Mouse (Mus musculus) NIH3T3 (cell line): ENCODE measurements around the gene Gm17093.
"Not testable (repeated sequence)": the region's sequence is repeated elsewhere in the genome, so short reads cannot be mapped to it uniquely, and the experiment has no call there.

Experiments
- DNase-seq: peaks from one replicate; pipeline ENCODE4 v3.0.0-alpha.2; 2012; ENCODE audit warnings: low read depth

Gene Gm17093

GRCm38 (mm10) chr14:44517976-44518375, at the start of gene Gm17093:
Gene Gm17093 (plus strand): TSS chr14:44518276.
- not testable (repeated sequence) for DNase-seq

- not testable (repeated sequence) for DNase-seq
These were observed 25.9 kb upstream of the Gm17093 start, which contains the start of gene BC061237 for GRCm38 (mm10) chr14:44492163-44492562. Gene BC061237 (plus strand): TSS chr14:44492463.

GRCm38 (mm10) chr14:44547961-44548360, 29.9 kb downstream of the Gm17093 start:
- DNase-seq, result not testable (repeated sequence)
